ENCODE assay signal across 22 mouse cellular contexts in the genomic region with DNA sequence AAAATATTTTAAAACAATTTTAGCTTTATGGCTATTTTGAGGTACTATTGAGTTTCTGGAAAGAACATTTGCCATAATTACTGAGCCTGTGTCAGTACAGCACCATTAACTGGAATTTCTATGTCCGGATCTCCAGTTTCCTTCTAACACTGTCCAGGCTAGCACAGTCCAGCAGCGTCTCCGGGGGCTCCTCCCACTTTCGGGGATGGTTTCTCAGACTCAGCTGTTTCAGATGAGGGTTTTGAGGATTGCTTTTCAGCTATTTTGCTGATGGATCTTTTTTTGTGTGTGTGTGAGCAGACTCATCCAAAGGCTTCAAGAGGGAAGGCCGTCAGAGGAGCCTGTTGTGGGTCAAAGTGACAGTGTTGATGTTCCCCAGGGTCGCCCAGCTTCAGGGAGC. TPM values are rescaled to one million over a fixed set of nuclear protein-coding genes. Genes with fewer than 3 reads are reported as not detected.
A peak's percentile ranks its signal among the peaks of the same experiment; 100 is the strongest.
DNase-seq lines count a peak whose midpoint lies in the region; ATAC-seq lines count a peak whose summit lies in the region.
"Had no signal": no experiment of that assay in that cellular context is flagged by ENCODE, and none has a peak within 500 bp of the region (broad histone marks: within the 10 kb centered on the region; RNA-seq: fewer than 3 reads in every experiment).

No protein-coding gene starts in this region.

- H3K4me1 ChIP-seq in kidney, embryonic 14.5 days (ENCODE audit: control insufficient read depth, insufficient read depth, low read length), result peaks cover 16% of the 10 kb centered on the region
- H3K4me1 ChIP-seq in midbrain, embryonic 11.5 days (ENCODE audit: control insufficient read depth, insufficient read depth, low read length), result peaks cover 22% of the 10 kb centered on the region
- peaks cover 35% of the 10 kb centered on the region for H3K4me1 ChIP-seq in midbrain, embryonic 14.5 days (ENCODE audit: control insufficient read depth, insufficient read depth, low read length)

- ATAC-seq in kidney, embryonic 14.5 days (ENCODE audit: low FRiP score, low TSS enrichment), result no peak
- ATAC-seq in midbrain, embryonic 11.5 days (ENCODE audit: low FRiP score), result no peak
- no peak for ATAC-seq in midbrain, embryonic 14.5 days (ENCODE audit: low FRiP score, low TSS enrichment)
- ATAC-seq: forebrain, embryonic 13.5 days; hindbrain, postnatal 0 days; Patski had no signal

- WGBS in kidney, embryonic 14.5 days, result 71% methylated on average over 6 of the region's 6 CpGs
- WGBS in midbrain, embryonic 11.5 days, result 86% methylated on average over 6 of the region's 6 CpGs
- WGBS in midbrain, embryonic 14.5 days, result 87% methylated on average over 6 of the region's 6 CpGs

- H3K9me3 ChIP-seq in kidney, embryonic 14.5 days (ENCODE audit: control insufficient read depth, low read length), result no peaks in the 10 kb centered on the region
- H3K9me3 ChIP-seq in midbrain, embryonic 11.5 days (ENCODE audit: control insufficient read depth, low read length), result no peaks in the 10 kb centered on the region
- H3K9me3 ChIP-seq in midbrain, embryonic 14.5 days (ENCODE audit: control insufficient read depth, low read length), result no peaks in the 10 kb centered on the region
- H3K9me3 ChIP-seq: forebrain, embryonic 13.5 days had no signal

- no peak overlapping the region for H3K4me3 ChIP-seq in kidney, embryonic 14.5 days (ENCODE audit: low read length)
- no peak overlapping the region for H3K4me3 ChIP-seq in midbrain, embryonic 11.5 days (ENCODE audit: low read depth, low read length)
- no peak overlapping the region for H3K4me3 ChIP-seq in midbrain, embryonic 14.5 days (replicated peaks; ENCODE audit: low read depth, low read length)
- H3K4me3 ChIP-seq: forebrain, embryonic 13.5 days had no signal

- peaks cover 7% of the 10 kb centered on the region; the same call in 1 of the 2 replicates for H3K36me3 ChIP-seq in kidney, embryonic 14.5 days (ENCODE audit: control insufficient read depth, insufficient read depth, low read length)
- no peaks in the 10 kb centered on the region for H3K36me3 ChIP-seq in midbrain, embryonic 11.5 days (ENCODE audit: control insufficient read depth, insufficient read depth, low read length)
- peaks cover 5% of the 10 kb centered on the region; the same call in 1 of the 2 replicates for H3K36me3 ChIP-seq in midbrain, embryonic 14.5 days (ENCODE audit: control insufficient read depth, insufficient read depth, low read length)

- H3K27ac ChIP-seq in kidney, embryonic 14.5 days (ENCODE audit: low read depth, low read length), result no peak overlapping the region
- no peak overlapping the region for H3K27ac ChIP-seq in midbrain, embryonic 11.5 days (ENCODE audit: low read depth, low read length)
- H3K27ac ChIP-seq in midbrain, embryonic 14.5 days (replicated peaks; ENCODE audit: low read depth, low read length), result no peak overlapping the region
- H3K27ac ChIP-seq: forebrain, embryonic 13.5 days; hindbrain, postnatal 0 days had no signal

- intact Hi-C loops in gastrocnemius, postnatal 14 days (cut with DNase I; ENCODE audit: low total_unique reads), result no loop called here

- no peak overlapping the region for H3K9ac ChIP-seq in kidney, embryonic 14.5 days (ENCODE audit: low read depth, low read length)
- H3K9ac ChIP-seq in midbrain, embryonic 11.5 days (ENCODE audit: low read length), result no peak overlapping the region
- H3K9ac ChIP-seq in midbrain, embryonic 14.5 days (replicated peaks; ENCODE audit: low read length), result no peak overlapping the region
- H3K9ac ChIP-seq: forebrain, embryonic 13.5 days had no signal

- no peaks in the 10 kb centered on the region for H3K27me3 ChIP-seq in kidney, embryonic 14.5 days (ENCODE audit: control insufficient read depth, insufficient read depth, low read length)
- H3K27me3 ChIP-seq in midbrain, embryonic 11.5 days (ENCODE audit: control insufficient read depth, insufficient read depth, low read length), result no peaks in the 10 kb centered on the region
- no peaks in the 10 kb centered on the region for H3K27me3 ChIP-seq in midbrain, embryonic 14.5 days (ENCODE audit: control insufficient read depth, insufficient read depth, low read length)
- H3K27me3 ChIP-seq: forebrain, embryonic 13.5 days; Patski had no signal

- DNase-seq in gastrocnemius, postnatal 14 days, result peak; percentile 34
- DNase-seq in gastrocnemius, adult 8-10 months (ENCODE audit: low spot score in 2 of 2), result no peak
- peak; percentile 15 to 26 for DNase-seq in kidney, adult 8-10 months
- DNase-seq in midbrain, embryonic 11.5 days (ENCODE audit: low spot score, missing footprints), result peak; percentile 67
- no peak for DNase-seq in midbrain, embryonic 14.5 days
- DNase-seq in embryo, embryonic 11 days, result no peak
- DNase-seq in thymus, postnatal 0 days (ENCODE audit: low spot score), result no peak
- DNase-seq: adrenal gland, postnatal 36 days; cerebellum, adult 9-10 months; retina, postnatal 1 day; thymus, postnatal 36 days had no signal

- H3K4me2 ChIP-seq in kidney, embryonic 14.5 days (replicated peaks; ENCODE audit: low read depth, low read length), result no peak overlapping the region
- H3K4me2 ChIP-seq in midbrain, embryonic 11.5 days, result no peak overlapping the region
- H3K4me2 ChIP-seq in midbrain, embryonic 14.5 days (ENCODE audit: low read length), result no peak overlapping the region
- H3K4me2 ChIP-seq: forebrain, embryonic 13.5 days had no signal

RNA-seq across cellular contexts. Expression of gene Manbal, which starts 4.3 kb away (rescaled TPM):
- total RNA-seq in gastrocnemius, postnatal 14 days (2021), result 10 to 100 TPM; 20.7 to 28.3 TPM
- total RNA-seq in gastrocnemius, adult 8-10 months (2022), result 10 to 100 TPM; 16.4 to 18.4 (median 17.4) TPM
- polyA plus RNA-seq in kidney, embryonic 14.5 days (2014; fragmentation: Nextera tagmentation; extraction: Ambion mirVana), result 38.2 and 62.2 TPM in 2 replicates
- 34.7 and 35.9 TPM in 2 replicates for polyA plus RNA-seq in midbrain, embryonic 11.5 days (2014; fragmentation: Nextera tagmentation; extraction: Ambion mirVana)
- 47.8 and 89.9 TPM in 2 replicates for polyA plus RNA-seq in midbrain, embryonic 14.5 days (2014; fragmentation: Nextera tagmentation; extraction: Ambion mirVana)
- polyA plus RNA-seq in thymus, postnatal 0 days (2015; fragmentation: Nextera tagmentation; extraction: Ambion mirVana), result 63.8 and 73.4 TPM in 2 replicates

RNA-seq across cellular contexts. Expression of gene Ghrh, which starts 24.4 kb away (rescaled TPM):
- total RNA-seq in gastrocnemius, postnatal 14 days (2021), result not detected
- not detected for total RNA-seq in gastrocnemius, adult 8-10 months (2022)
- not detected in 2 replicates for polyA plus RNA-seq in kidney, embryonic 14.5 days (2014; fragmentation: Nextera tagmentation; extraction: Ambion mirVana)
- polyA plus RNA-seq in midbrain, embryonic 11.5 days (2014; fragmentation: Nextera tagmentation; extraction: Ambion mirVana), result 0.48 and 1.6 TPM in 2 replicates
- polyA plus RNA-seq in midbrain, embryonic 14.5 days (2014; fragmentation: Nextera tagmentation; extraction: Ambion mirVana), result 2.3 and 2.4 TPM in 2 replicates
- polyA plus RNA-seq in thymus, postnatal 0 days (2015; fragmentation: Nextera tagmentation; extraction: Ambion mirVana), result 0.72 TPM in 1 of 2 replicates, not detected in the other
- total RNA-seq: adrenal gland, postnatal 36 days; hindbrain, postnatal 0 days; layer of hippocampus, adult 18-20 months; left cerebral cortex, adult 18-20 months; megakaryocyte-erythroid progenitor cell, adult 5-6 weeks; neutrophil, adult 5-6 weeks had no signal
- polyA plus RNA-seq: heart, postnatal 0 days; limb, embryonic 11.5 days; liver, embryonic 16.5 days; Patski had no signal

RNA-seq across cellular contexts. Expression of gene Src, which starts 46.5 kb away (rescaled TPM):
- 1 to 10 TPM; 5.2 to 7.5 TPM for total RNA-seq in gastrocnemius, postnatal 14 days (2021)
- total RNA-seq in gastrocnemius, adult 8-10 months (2022), result 1 to 10 TPM; 1.3 to 2.3 (median 1.7) TPM
- 13.5 and 17.5 TPM in 2 replicates for polyA plus RNA-seq in kidney, embryonic 14.5 days (2014; fragmentation: Nextera tagmentation; extraction: Ambion mirVana)
- 11.2 and 14.0 TPM in 2 replicates for polyA plus RNA-seq in midbrain, embryonic 11.5 days (2014; fragmentation: Nextera tagmentation; extraction: Ambion mirVana)
- polyA plus RNA-seq in midbrain, embryonic 14.5 days (2014; fragmentation: Nextera tagmentation; extraction: Ambion mirVana), result 34.3 and 52.2 TPM in 2 replicates
- polyA plus RNA-seq in thymus, postnatal 0 days (2015; fragmentation: Nextera tagmentation; extraction: Ambion mirVana), result 5.3 and 5.9 TPM in 2 replicates

Comparison
In these comparisons a context has a peak if more than half of its experiments do, and no peak if none do; other contexts are left out.
1. DNase-seq: peak in gastrocnemius, postnatal 14 days (single experiment), kidney, adult 8-10 months (2 of 2) and midbrain, embryonic 11.5 days (single experiment); none in gastrocnemius, adult 8-10 months (0 of 2), midbrain, embryonic 14.5 days (single experiment), embryo, embryonic 11 days (single experiment) and thymus, postnatal 0 days (single experiment).